Comparison of ENCODE assay signal across 17 mouse cellular contexts in genomic region chr15:79645483-79645882, GRCm38 (mm10). TPM values are rescaled to one million over a fixed set of nuclear protein-coding genes. Genes with fewer than 3 reads are reported as not detected.
"Had no signal": no experiment of that assay in that cellular context is flagged by ENCODE, and none has a peak within 500 bp of the region (broad histone marks: within the 10 kb centered on the region; RNA-seq: fewer than 3 reads in every experiment).

No protein-coding gene starts in this region.

- H3K36me3 ChIP-seq: stomach, embryonic 15.5 days had no signal

- H3K4me3 ChIP-seq: neural tube, embryonic 13.5 days; neural tube, embryonic 15.5 days; stomach, embryonic 15.5 days had no signal

- H3K4me1 ChIP-seq: neural tube, embryonic 13.5 days; neural tube, embryonic 15.5 days; stomach, embryonic 15.5 days had no signal

- H3K27me3 ChIP-seq: neural tube, embryonic 13.5 days; neural tube, embryonic 15.5 days; stomach, embryonic 15.5 days had no signal

- H3K9me3 ChIP-seq: neural tube, embryonic 13.5 days; neural tube, embryonic 15.5 days; stomach, embryonic 15.5 days had no signal

- H3K27ac ChIP-seq: neural tube, embryonic 13.5 days; neural tube, embryonic 15.5 days; stomach, embryonic 15.5 days; stomach, postnatal 0 days had no signal

- DNase-seq: retina, postnatal 1 day; right cerebral cortex, adult 18-20 months; right cerebral cortex, postnatal 14 days; right cerebral cortex, postnatal 25 days; right cerebral cortex, postnatal 4 days; spleen, adult 18-20 months; thymus, adult 18-20 months; thymus, adult 2 months; thymus, postnatal 14 days; thymus, postnatal 25 days; thymus, postnatal 36 days; thymus, postnatal 4 days had no signal

- H3K9ac ChIP-seq: neural tube, embryonic 13.5 days; neural tube, embryonic 15.5 days; stomach, embryonic 15.5 days had no signal

RNA-seq across cellular contexts. Expression of gene Dmc1, which starts 40.6 kb away (rescaled TPM):
- total RNA-seq: neutrophil, adult 5-6 weeks had no signal
